Mouse (Mus musculus) mature B cell (primary cell): Measurements from ENCODE around the gene Nod2.
"Not testable (repeated sequence)": the region's sequence is repeated elsewhere in the genome, so short reads cannot be mapped to it uniquely, and the experiment has no call there.

Experiments
- in situ Hi-C: fragments of 300-500 bp; cut with MboI; formaldehyde crosslinking; loops from 2 replicates; pipeline ENCODE4 v1.14.3; 2019

Nod2 gene

GRCm38 (mm10) chr8:88631081-88631480, 16.0 kb upstream of the Nod2 start:
- in situ Hi-C loops = no loop called here

- in situ Hi-C loops = no loop called here
These were observed 13.8 kb upstream of the Nod2 start for GRCm38 (mm10) chr8:88633343-88633765.

GRCm38 (mm10) chr8:88635474-88636397, 11.4 kb upstream of the Nod2 start, which contains the start of gene Snx20:
Snx20 (minus strand) TSS chr8:88636128.
- in situ Hi-C loops = loop anchor here (5.0 kb wide), 1 partner anchor 67 kb away; no protein-coding TSS in a partner anchor

- in situ Hi-C loops = loop anchor here (5.0 kb wide), 1 partner anchor 65 kb away; no protein-coding TSS in a partner anchor
These were observed 9.8 kb upstream of the Nod2 start for GRCm38 (mm10) chr8:88637092-88638000.

- in situ Hi-C loops = loop anchor here (5.0 kb wide), 1 partner anchor 63 kb away; no protein-coding TSS in a partner anchor
These were observed 8.2 kb upstream of the Nod2 start for GRCm38 (mm10) chr8:88638908-88639307.

GRCm38 (mm10) chr8:88642734-88643564, 4.2 kb upstream of the Nod2 start:
- in situ Hi-C loops = no loop called here

GRCm38 (mm10) chr8:88648322-88648721, 1.2 kb downstream of the Nod2 start:
- in situ Hi-C loops = no loop called here

GRCm38 (mm10) chr8:88650016-88650708, 3.0 kb downstream of the Nod2 start:
- in situ Hi-C loops = no loop called here

- in situ Hi-C loops = not testable (repeated sequence)
These were observed 4.0 kb downstream of the Nod2 start for GRCm38 (mm10) chr8:88651122-88651521.

GRCm38 (mm10) chr8:88655334-88655733, 8.2 kb downstream of the Nod2 start:
- in situ Hi-C loops = no loop called here

GRCm38 (mm10) chr8:88659873-88660272, 12.8 kb downstream of the Nod2 start:
- in situ Hi-C loops = no loop called here

- in situ Hi-C loops = no loop called here
These were observed 15.3 kb downstream of the Nod2 start for GRCm38 (mm10) chr8:88662401-88662821.

- in situ Hi-C loops = no loop called here
These were observed 17.0 kb downstream of the Nod2 start for GRCm38 (mm10) chr8:88664121-88664520.

GRCm38 (mm10) chr8:88664947-88665346, 17.8 kb downstream of the Nod2 start:
- in situ Hi-C loops = no loop called here

- in situ Hi-C loops = no loop called here
These were observed 19.3 kb downstream of the Nod2 start for GRCm38 (mm10) chr8:88666435-88666834.

GRCm38 (mm10) chr8:88668400-88669086, 21.4 kb downstream of the Nod2 start:
- in situ Hi-C loops = no loop called here

GRCm38 (mm10) chr8:88670782-88671181, 23.7 kb downstream of the Nod2 start:
- in situ Hi-C loops = no loop called here

- in situ Hi-C loops = no loop called here
These were observed 24.5 kb downstream of the Nod2 start for GRCm38 (mm10) chr8:88671575-88671974.

GRCm38 (mm10) chr8:88673859-88674258, 26.7 kb downstream of the Nod2 start:
- in situ Hi-C loops = no loop called here
